Mouse (Mus musculus) small intestine, adult 2 months (tissue): ENCODE data around the gene Rxfp3. TPM values are rescaled to one million over a fixed set of nuclear protein-coding genes. Genes with fewer than 3 reads are reported as not detected.
A peak's percentile ranks its signal among the peaks of the same experiment; 100 is the strongest.

Experiments
- H3K27ac ChIP-seq: fragments of 200-500 bp; 2 replicates; pipeline ENCODE4 v1.5.1; 2012; ENCODE audit warnings: low read depth, low read length, control low read depth, inconsistent platforms; ENCODE audit not compliant: insufficient read depth
- H3K27me3 ChIP-seq: fragments of 200-500 bp; 2 replicates; pipeline ENCODE4 v1.6.1; 2012; ENCODE audit warnings: mild to moderate bottlenecking, moderate library complexity, low read length, inconsistent platforms; ENCODE audit not compliant: control insufficient read depth, insufficient read depth
- H3K36me3 ChIP-seq: fragments of 200-500 bp; 2 replicates; pipeline ENCODE4 v1.6.1; 2012; ENCODE audit warnings: mild to moderate bottlenecking, low read length, control low read depth, inconsistent platforms; ENCODE audit not compliant: control insufficient read depth, insufficient read depth
- H3K4me1 ChIP-seq: fragments of 200-500 bp; 2 replicates; pipeline ENCODE4 v1.6.1; 2012; ENCODE audit warnings: low read length, inconsistent platforms, mixed read lengths; ENCODE audit not compliant: control insufficient read depth, insufficient read depth, insufficient read length
- H3K4me3 ChIP-seq: fragments of 200-500 bp; 2 replicates; pipeline ENCODE4 v1.5.1; 2012; ENCODE audit warnings: low read depth, mild to moderate bottlenecking, control low read depth, inconsistent platforms, low read length, moderate library complexity
- CTCF ChIP-seq: fragments of 200-500 bp; IDR thresholded peaks from 2 replicates; pipeline ENCODE4 v1.5.1; 2012; ENCODE audit warnings: low read depth, mild to moderate bottlenecking, control low read depth, inconsistent platforms, low read length, moderate library complexity, mixed read lengths; ENCODE audit not compliant: insufficient replicate concordance, insufficient read length; ENCODE audit errors: extremely low read depth
- POLR2A ChIP-seq: fragments of 200-500 bp; IDR thresholded peaks from 2 replicates; pipeline ENCODE4 v1.6.1; 2012; ENCODE audit warnings: low read depth, mild to moderate bottlenecking, control low read depth, inconsistent platforms, low read length, moderate library complexity
- WGBS: fragments of 180-500 bp; shearing (Covaris S2); methylation state at CpG from one replicate; pipeline ENCODE4 v1.1.7; 2018; 5-methylcytosine and 5-hydroxymethylcytosine counted together
- polyA plus RNA-seq: library from polyadenylated mRNA; depleted of rRNA; stranded (reverse); fragments of >200 nt; gene quantifications from 2 replicates; pipeline ENCODE4 v1.2.3, GENCODE M21; 2012; rRNA removed

The Rxfp3 gene
- not detected in 2 replicates for polyA plus RNA-seq

GRCm38 (mm10) chr15:11037711-11038110, at the start of gene Rxfp3:
Rxfp3 (minus strand) TSS chr15:11037991.
- WGBS = 6% methylated on average over 16 of the region's 16 CpGs
- no peak for TF ChIP-seq POLR2A
- H3K27ac ChIP-seq = no peak within 1 kb of the TSS
- no peaks in the 10 kb centered on the region for H3K36me3 ChIP-seq
- H3K27me3 ChIP-seq = peaks cover 22% of the 10 kb centered on the region
- peaks cover 9% of the 10 kb centered on the region; the same call in 1 of the 2 replicates for H3K4me1 ChIP-seq
- peak within 1 kb of the TSS; percentile 41 for H3K4me3 ChIP-seq

GRCm38 (mm10) chr15:11084993-11085365, 47.2 kb upstream of the Rxfp3 start:
- H3K27ac ChIP-seq = no peak overlapping the region
- WGBS = 47% methylated on average over 1 of the region's 1 CpGs
- no peak overlapping the region for H3K4me3 ChIP-seq
- no peaks in the 10 kb centered on the region for H3K36me3 ChIP-seq
- H3K4me1 ChIP-seq = no peaks in the 10 kb centered on the region
- H3K27me3 ChIP-seq = no peaks in the 10 kb centered on the region
- TF ChIP-seq CTCF = no peak
- no peak for TF ChIP-seq POLR2A

GRCm38 (mm10) chr15:11084241-11084992, 46.6 kb upstream of the Rxfp3 start:
- Histone ChIP-seq H3K4me3 (no peak overlapping the region), H3K27me3 (no peaks in the 10 kb centered on the region), H3K36me3 (no peaks in the 10 kb centered on the region), H3K4me1 (no peaks in the 10 kb centered on the region), H3K27ac (no peak overlapping the region)
- 49% methylated on average over 9 of the region's 9 CpGs for WGBS
- TF ChIP-seq POLR2A (no peak), CTCF (no peak)

GRCm38 (mm10) chr15:11083678-11084077, 45.9 kb upstream of the Rxfp3 start:
- Histone ChIP-seq H3K27ac (no peak overlapping the region), H3K4me3 (no peak overlapping the region), H3K27me3 (no peaks in the 10 kb centered on the region), H3K36me3 (no peaks in the 10 kb centered on the region), H3K4me1 (no peaks in the 10 kb centered on the region)
- 93% methylated on average over 3 of the region's 3 CpGs for WGBS
- no peak for TF ChIP-seq POLR2A
- no peak for TF ChIP-seq CTCF

DNA sequence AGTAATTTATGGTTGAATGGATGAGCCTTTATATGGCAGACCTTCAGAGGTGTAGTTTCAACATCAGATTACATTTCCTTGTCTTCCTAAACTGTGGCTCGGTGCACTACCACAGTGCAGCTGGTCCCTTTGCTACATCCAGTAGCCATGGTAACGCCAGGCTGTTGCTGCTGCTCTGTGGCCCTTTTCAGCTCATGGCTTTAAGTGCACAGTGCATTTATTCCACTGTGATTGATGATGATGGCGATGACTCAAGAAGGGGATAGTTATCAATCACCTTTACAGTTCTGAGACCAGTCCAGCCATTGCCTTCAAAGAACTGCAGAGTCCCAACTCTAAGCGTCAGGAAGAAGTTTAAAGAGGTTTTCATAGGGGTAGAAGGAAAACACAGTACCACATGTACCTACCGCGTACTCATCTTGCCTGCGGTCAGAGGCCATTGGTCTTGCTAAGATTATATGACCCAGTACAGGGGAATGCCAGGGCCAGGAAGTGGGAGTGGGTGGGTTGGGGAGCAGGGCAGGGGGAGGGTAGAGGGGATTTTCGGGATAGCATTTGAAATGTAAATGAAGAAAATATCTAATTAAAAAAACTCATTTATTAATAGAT, 45.3 kb upstream of the Rxfp3 start:
- Histone ChIP-seq H3K27me3 (no peaks in the 10 kb centered on the region), H3K4me3 (no peak overlapping the region), H3K36me3 (no peaks in the 10 kb centered on the region), H3K4me1 (no peaks in the 10 kb centered on the region), H3K27ac (no peak overlapping the region)
- 82% methylated on average over 8 of the region's 8 CpGs for WGBS
- TF ChIP-seq POLR2A = no peak
- no peak for TF ChIP-seq CTCF

GRCm38 (mm10) chr15:11075726-11076361, 38.1 kb upstream of the Rxfp3 start:
- H3K27me3 ChIP-seq = no peaks in the 10 kb centered on the region
- WGBS = 83% methylated on average over 3 of the region's 3 CpGs
- H3K27ac ChIP-seq = no peak overlapping the region
- H3K4me3 ChIP-seq = no peak overlapping the region
- TF ChIP-seq POLR2A = no peak
- no peak for TF ChIP-seq CTCF
- H3K4me1 ChIP-seq = no peaks in the 10 kb centered on the region
- H3K36me3 ChIP-seq = no peaks in the 10 kb centered on the region

GRCm38 (mm10) chr15:11067891-11068290, 30.1 kb upstream of the Rxfp3 start:
- no peak for TF ChIP-seq CTCF
- H3K4me3 ChIP-seq = no peak overlapping the region
- no peaks in the 10 kb centered on the region for H3K36me3 ChIP-seq
- H3K4me1 ChIP-seq = no peaks in the 10 kb centered on the region
- WGBS = 76% methylated on average over 7 of the region's 7 CpGs
- no peaks in the 10 kb centered on the region for H3K27me3 ChIP-seq
- H3K27ac ChIP-seq = no peak overlapping the region
